Mouse (Mus musculus) mouse trophoblast stem cell (cell line): ENCODE data around the gene Gna11.

Experiments used
- in situ Hi-C, 2 experiments: fragments of 300-500 bp; cut with MseI, MboI; formaldehyde crosslinking; loops; 2 replicates in 1 of 2; 3 replicates in 1 of 2; pipeline ENCODE4 v1.15.1; 2025

Gene Gna11

DNA sequence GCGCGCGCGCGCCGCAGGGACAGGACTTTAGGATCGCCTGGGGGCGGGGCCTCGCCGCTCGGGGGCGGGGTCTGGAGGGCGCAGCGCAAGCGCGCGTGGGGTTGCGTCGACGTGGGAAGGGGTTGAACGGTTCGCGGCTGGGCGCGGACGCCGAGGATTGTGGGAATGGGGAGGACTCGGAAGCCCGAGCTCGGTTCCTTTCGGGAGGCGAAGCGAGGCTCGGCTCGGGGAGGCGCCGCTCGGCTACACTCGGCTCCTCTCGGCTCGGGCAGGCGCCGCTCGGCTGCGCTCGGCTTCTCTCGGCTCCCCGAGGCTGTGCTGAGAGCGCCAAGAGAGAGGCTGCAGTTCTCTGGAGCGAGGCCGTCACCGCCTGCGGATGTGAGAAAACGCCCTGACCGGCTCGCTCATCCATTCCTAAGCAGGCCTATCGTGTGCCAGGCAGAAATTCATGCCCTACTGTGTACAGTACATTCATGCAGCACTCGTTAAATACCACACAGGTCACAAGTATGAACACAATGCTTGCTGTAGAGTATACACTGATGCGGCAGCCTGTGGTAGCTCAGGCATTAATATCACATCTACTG, at the start of gene Gna11:
TSS of gene Gna11 (minus strand) at position 30 of the 587 bp plus-strand sequence.
- in situ Hi-C loops = no loop called here

DNA sequence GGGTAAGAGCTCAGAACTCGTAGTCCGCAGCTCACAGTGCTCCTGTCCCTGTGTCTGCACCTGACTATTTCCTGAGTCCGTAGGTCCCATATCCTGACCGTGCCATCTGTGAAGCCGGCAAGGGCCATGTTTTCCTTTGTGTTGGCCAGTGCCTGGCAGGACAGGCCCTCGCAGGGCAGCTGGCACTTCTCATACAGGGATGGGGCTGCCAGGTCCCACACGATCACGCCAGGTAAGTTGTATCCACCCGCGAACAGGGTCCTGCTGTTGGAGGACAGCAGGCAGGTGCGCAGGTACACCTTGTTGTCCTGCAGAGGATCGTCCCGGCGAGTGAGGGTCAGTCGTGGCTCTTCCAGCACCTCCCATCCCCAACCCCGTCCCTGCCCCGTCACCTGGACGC, 48.9 kb upstream of the Gna11 start:
- in situ Hi-C loops = no loop called here

DNA sequence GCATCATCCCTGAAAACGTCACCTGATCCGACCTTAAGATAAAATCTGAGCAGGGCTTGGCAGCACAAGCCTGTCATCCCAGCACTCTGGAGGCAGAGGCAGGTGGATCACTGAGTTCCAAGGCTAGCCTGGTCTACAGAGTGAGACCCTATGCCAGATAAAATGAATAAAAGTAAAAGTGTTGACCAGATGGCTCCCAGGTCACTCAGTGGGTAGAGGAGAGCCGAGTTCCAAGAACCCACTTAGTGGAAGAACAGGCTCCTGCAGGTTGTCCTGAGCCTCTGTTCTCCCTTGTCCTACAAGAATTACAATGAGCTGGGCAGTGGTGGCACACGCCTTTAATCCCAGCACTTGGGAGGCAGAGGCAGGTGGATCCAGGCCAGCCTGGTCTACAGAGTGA, 48.2 kb upstream of the Gna11 start:
- in situ Hi-C loops = no loop called here

DNA sequence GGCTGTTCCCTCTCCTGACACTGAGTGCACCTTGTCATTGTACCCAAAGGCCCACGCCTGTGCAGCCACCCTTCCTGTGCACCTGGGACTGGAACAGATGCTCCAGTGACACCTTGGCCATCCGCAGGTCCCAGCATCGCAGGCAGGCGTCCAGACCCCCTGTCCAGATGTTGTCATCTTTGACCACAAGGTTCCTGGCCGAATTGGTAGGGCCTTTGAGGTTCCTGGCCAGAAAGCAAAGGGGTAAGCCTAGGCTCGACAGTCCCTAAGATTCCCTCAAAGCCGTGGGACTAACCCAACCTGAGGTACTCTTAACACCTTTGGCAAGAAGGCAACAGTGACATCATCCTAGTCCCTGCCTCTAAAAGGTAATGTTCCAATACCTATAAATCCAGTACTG, 47.6 kb upstream of the Gna11 start:
- in situ Hi-C loops = no loop called here

DNA sequence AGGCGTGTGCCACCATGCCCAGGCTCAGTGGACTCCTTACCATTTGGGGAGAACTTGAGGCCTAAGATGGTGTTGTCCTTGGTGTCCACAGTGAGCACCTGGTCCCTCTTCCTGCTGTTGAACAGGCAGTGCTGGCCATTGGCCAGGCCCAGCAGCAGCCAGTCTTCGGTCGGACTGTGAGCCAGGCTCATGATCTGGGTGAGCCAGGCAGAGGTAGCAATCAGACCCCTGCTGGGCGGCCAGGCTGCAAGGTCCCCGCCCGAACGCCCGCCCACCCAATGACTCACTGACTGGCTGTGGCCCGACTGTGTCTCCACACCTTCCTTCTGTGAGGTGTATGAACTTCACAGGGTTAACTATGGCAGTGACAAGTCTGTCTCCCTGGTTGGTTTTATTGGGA, 46.9 kb upstream of the Gna11 start:
- in situ Hi-C loops = no loop called here

DNA sequence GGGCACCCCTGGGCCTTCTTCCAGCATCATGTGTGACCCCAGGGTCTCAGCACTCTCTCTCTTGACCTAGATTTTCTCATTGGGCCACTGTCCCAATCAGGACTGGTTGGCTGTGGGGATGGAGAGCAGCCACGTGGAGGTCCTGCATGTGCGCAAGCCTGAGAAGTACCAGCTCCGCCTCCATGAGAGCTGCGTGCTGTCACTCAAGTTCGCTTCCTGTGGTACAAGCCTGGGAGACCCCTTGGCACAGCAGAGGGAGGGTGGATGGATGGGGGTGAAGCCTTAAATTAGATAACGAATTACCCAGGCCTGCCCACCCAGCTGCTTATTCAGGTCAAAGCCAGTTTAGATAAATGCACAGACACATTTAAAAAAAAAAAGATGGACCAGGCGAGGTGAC, 43.7 kb upstream of the Gna11 start:
- in situ Hi-C loops = no loop called here

DNA sequence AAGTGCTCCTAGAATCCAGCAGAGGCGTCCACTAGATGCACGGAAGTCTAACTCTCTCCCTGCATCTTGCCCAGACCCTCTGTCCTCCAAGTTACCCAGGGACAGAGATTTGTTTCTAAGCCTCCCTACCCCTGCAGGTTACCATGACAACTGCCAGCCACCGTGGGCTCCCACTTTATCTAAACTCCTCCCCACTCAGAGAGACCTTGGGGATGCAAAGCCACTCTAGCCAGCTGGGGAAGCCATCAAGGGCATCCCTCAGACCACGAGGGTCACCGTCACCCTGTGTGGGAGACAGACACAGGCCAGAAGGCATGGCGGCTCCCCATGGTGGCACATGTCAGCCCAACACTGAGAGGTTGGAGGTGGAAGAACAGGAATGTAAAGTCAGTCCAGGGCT, 38.4 kb upstream of the Gna11 start:
- in situ Hi-C loops = no loop called here

DNA sequence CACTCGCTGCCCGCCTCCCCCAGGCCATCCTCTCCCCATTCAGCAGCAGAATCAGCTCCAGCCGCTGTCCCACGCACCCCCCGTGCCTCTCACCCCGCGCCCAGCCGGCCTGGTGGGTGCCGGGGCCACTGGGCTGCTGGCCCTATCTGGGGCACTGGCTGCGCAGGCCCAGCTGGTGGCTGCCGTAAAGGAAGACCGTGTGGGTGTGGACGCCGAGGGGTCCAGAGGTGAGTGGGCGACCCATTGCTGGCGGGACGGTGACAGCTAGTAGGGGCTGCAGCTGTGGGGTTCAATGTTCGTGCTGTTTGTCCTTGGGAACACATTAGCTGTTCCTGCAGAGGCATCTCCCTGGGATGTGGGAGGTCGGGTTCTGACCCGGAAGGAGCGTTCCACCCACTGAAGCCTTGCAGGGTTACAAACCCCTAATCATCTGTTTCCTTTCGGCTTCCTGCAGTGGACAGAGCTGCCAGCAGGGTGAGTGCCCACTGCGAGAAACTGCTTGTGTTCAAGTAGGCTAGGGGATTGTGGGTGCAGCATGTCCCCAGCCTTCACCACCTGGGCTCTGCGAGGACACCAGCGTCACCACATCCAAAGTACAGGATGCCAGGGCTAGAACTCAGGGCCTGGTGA, 35.6 kb upstream of the Gna11 start:
- in situ Hi-C loops = no loop called here

DNA sequence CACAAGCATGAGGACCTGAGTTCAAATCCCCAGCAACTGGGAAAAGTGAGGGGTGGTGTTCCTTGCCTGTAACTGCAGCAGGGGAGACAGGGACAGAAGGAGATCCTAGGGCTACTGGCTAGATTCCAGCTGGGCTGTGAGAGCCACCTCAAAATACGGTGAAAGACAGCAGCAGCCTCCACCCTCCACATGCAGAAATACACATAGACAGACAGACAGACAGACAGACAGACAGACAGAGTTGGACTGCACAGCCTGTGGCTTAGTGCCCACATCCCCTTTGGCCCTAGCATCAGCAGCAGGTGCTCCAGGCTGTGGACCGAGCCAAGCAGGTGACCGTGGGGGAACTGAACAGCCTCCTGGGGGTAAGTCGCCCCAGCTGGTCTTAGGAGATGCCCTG, 35.0 kb upstream of the Gna11 start:
- in situ Hi-C loops = no loop called here

DNA sequence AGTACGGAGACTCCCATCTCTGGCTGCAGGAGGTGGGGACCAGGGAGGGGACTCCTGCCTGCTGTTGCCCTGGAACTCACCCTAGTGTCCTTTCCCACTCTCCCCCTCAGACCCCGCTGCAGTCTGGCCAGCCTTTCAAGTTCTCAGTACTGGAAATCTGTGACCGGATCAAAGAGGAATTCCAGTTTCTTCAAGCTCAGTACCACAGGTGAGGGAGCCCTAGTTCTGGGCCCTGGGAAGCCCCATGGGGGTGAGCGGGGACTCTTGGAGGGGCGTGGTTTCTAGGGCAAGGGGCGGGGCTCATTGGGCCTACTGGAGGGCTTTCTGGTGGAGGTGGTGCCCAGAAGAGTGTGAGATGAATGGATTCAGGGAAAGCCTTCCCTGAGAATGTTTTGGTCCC, 30.7 kb upstream of the Gna11 start:
- in situ Hi-C loops = no loop called here

DNA sequence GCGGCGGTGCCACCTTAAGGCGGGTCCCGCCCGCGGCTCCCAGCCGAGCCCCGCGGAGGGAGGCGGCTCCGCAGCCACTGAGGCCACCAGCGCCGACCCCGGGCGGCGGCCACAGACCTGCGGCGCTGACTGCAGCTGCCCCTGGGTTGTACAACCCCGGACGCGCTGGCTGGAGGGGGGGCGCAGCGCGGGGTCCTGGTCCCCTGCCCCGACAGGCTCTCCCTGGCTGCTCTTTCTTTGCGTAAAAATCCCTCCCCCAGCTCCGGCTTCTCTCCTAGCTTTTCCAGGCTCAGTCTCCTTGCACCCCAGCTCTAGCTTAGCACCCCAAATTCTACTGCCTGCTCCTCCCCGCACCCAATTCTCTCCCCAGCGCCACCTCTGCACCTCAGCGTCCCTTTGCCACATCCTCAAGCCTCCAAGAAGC, 30.2 kb upstream of the Gna11 start:
- in situ Hi-C loops = no loop called here

DNA sequence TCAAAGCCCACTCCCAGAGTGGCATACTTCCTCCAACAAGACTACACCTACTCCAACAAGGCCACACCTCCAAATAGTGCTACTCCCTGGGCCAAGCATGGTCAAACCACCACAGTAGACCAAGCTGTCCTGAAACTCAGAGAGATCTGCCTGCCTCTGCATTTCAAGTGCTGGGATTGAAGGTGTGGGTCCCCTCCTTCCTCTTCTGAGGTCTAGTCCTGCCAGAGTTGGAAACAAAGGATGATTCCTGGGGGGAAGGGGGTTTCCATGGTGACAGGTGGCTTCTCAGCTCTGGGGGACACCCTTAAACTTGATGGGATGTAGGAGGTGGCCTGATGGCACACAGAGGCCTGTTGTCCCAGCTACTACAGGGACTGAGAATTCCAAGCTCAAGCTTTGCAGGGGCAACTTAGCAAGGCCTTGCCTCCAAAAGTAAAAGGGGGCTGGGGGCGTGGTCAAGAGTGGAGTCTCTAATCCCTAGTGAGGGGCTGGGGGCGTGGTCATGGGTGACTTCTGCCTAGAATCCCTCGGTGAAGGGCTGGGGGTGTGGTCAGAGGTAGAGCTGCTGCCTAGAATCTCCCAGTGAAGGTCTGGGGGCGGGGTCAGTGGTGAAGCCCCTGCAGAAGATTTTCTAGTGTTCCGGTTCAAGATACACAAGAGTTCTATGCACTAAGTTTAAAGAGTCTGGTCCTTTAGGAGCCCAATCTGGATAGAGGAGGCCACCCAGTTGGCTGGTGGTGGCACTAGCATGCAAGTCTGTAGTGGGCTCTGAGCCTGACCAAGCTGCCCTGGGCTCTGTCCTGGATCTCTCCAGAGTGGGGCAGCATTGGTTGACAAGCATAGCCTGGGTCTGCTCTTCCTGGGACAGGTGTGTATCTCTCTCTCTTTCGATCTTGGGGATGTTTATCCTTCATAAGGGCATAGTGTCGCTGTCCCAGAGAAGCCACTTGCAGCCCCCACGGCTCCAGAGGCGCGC, 29.4 kb upstream of the Gna11 start, which contains the start of gene Tle2:
TSS of gene Tle2 (plus strand) at position 481 of the 976 bp plus-strand sequence.
- in situ Hi-C loops = no loop called here

DNA sequence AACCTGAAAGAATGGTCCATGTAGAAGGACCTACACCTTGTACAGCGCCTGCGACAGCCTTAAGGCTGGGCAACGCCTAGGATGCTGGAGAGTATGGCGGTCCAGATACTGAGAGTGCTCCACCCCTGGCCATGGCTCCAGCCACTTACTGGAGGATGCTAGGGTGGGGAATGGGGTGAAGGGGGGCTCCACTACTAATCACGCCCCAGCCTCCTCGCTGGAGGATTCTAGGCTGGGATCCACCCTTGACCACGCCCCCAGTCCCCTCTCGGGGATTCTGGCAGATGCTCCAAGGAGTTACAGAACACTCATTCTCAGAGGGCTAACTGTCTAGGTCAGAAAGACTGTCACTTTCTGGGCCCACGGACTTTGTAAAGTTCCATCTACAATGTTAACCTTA, 28.0 kb upstream of the Gna11 start:
- in situ Hi-C loops = no loop called here

DNA sequence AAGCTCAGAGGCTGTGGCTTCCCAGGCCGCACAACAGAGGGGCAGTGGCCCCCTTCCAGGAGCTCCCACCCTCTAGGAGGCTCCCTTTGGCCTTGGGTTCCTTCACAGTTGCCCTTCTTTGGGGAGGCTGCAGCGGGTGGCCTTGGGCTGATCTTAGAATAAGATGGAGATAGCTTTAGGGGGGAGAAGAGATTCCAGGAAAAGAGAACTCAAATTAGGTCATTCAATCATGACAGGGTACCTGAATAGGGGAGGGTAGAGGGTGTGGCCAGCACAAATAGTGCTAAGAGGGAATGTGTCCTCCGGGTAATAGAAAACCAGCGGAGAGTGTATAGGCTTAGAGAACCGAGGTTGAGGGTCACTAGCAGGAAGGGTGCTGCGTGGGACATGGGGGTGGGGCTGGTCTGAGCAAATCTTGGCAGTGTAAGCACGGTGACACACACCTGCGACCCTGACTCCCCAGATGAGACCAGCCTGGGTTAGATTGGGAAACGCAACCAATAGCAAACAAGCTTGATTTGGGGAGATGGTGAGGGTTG, 27.2 kb upstream of the Gna11 start:
- in situ Hi-C loops = no loop called here

DNA sequence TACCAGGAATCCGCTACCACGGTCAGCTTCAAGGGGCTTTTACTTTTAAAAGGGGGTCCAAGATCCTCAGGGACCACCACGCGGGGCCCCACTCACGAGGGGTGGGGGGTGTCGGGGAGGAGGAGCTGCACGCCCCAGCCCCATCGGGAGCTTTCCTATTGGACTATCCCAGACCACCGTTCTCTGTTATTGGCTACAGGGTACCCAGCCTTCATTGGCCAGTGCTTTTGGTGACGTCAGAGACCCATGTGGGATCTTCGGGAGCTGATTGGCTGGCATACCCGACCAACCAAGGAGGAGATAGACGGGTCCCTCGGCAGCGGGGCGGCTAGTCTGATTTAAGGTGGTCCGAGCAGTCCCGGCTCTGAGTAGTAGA, 26.5 kb upstream of the Gna11 start:
- in situ Hi-C loops = no loop called here

DNA sequence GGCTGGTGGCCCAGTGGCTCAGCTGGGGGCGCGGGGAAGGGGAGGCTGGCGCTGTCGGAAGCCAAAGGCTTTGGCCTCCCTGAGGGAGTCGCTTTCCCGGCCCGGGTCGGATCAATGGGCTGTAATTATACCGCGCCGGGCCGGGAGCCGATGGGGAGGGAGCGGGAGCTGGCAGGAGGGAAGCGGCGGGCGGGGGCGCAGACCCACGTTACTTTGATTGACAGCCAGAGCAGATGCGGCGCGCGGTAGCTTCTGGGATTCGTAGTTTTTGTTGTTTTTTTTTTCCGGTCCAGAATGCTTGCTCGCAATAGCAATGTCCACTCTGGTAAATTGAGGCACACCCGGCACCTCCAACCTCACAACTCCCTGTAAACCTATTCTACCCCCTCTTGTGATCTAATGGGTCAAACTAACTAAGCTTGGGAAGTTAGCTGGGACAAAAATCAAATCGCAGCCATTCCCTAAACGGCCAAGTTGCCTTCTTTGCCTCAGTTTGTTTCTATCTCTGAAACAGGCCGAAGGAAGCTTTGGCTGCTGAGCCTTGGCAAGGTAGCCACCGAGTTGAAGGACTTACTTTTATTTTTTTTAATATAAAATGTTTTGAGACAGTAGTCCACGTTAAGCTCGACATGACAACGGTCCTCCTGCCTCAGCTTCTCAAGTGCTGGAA, 26.0 kb upstream of the Gna11 start:
- in situ Hi-C loops = no loop called here

DNA sequence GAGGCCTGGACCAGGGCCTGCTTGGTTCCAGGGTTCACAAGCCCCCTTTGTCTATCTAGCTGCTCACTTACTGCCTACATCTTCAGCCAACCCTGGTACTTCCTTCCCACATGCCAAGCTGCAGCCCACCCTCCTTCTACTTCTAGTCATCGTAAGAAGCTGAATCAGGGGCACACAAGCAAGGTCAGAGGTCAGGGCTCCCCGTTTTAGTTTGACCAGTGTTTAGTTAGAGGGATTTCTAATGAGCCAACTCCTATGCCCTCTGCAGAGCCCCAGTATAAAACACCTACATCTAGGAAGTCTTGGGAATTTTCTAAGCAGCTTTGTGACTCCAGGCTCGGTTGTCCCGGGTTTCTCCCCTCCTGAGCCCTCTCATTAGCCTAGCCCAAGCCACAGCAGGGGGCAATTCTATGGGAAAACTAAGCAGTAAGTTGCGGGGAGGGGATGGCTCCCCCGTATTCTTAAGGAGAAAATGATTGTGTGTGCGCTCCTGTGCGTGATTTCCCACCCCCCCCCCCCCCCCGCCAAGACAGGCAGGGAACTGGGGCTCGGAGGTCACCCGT, 25.3 kb upstream of the Gna11 start:
- in situ Hi-C loops = no loop called here

DNA sequence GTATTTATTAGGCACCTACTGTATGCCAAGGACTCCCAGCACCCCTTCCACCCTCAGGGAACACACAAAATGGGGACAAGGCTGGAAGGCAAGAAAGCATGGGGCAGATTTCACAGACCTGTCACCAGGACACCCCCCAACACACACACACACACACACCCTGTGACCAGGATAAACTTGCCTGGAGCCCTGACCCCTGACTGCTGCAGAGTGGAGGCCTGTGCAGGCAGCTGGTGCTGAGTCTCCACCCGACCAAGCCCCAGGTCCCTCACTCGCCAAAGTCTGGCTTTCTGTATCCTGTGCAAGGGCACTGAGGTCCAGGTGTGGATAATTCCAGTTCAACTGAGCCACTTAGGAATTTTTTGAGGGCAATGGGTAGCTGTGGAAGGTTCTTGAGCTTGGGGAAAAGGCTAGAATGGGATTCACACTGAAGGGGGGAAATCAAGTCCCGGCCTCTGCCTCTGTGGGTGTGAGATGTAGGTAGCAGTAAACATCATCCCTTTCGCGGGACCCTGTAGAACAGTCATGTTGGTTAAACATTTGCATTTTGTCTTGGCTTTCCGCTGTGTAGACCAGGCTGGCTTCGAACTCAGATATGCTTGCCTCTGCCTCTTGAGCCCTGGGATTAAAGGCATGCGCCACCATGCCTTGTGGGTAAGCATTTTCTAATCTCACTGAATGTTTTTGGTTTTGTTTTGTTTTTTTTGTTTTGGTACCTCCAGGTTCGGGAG, 24.7 kb upstream of the Gna11 start:
- in situ Hi-C loops = no loop called here

DNA sequence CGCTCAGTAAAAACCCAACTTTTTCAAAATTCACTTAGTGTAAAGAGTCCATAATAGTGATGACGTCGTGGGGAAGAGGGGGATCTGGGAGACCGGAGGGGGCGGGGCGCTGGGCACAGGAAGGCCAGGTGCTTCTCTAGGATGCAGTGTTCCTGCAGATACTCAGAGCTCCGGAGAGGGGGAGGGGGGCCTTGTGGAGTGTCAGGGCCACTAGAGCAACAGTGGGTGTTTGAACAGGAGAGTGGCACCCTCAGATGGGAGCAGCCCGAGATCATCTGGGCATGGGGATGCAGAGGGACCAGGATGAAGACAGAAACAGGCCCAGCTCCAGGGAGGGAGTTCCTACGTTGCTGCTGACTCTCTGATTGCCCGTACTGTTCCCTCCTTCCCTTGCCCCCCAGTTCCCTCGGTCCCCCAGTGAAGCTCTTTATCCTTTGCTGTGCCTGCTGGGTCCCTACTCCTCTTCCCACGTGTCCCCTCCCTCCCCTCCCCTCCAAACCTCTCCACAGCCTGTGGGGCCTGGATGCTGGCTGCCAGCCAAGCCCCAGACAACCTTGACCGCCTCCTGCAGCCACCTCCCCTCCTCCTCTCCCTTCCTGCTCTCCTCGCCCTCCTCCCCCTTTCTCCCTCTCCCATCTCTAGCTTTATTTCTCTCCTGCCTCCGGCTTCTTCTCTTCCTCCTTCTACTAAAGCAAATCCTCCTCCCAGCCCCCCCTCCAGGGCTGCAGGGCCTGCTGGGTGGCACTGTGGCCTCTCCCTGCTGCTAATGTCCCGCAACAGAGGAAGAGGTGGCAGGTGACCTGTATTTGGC, 23.6 kb upstream of the Gna11 start:
- in situ Hi-C loops = no loop called here
